Mouse (Mus musculus) myocyte (in vitro differentiated cells): Measurements from ENCODE around the gene Mtm1.

Experiments used
- MAX ChIP-seq: IDR thresholded peaks from one replicate; pipeline ENCODE4 v1.6.1; 2011; ENCODE audit warnings: low read depth, mild to moderate bottlenecking, control low read depth
- TCF12 ChIP-seq: IDR thresholded peaks from one replicate; pipeline ENCODE4 v1.6.1; 2011; ENCODE audit warnings: mild to moderate bottlenecking, control low read depth; ENCODE audit not compliant: poor library complexity, insufficient read depth, severe bottlenecking

GRCm38 (mm10) chrX:71216879-71217278, 6.3 kb downstream of the Mtm1 start:
- TF ChIP-seq MAX (no peak), TCF12 (no peak)
